Mouse (Mus musculus) MEL (cell line): Measurements from ENCODE around the gene Kdm6b. TPM values are rescaled to one million over a fixed set of nuclear protein-coding genes. Genes with fewer than 3 reads are reported as not detected.

Experiments
- DNase-seq: peaks from one replicate; pipeline ENCODE4 v3.0.0; 2011; ENCODE audit warnings: low read depth, low spot score
- H3K27ac ChIP-seq: 2 replicates; pipeline ENCODE4 v1.5.1; 2012; ENCODE audit warnings: low read depth, mild to moderate bottlenecking, control low read depth, low read length, moderate library complexity; ENCODE audit not compliant: control insufficient read depth
- H3K27me3 ChIP-seq, 2 experiments: fragments of 150-350 bp in 1 of 2; sonication (generic) in 1 of 2; 2 replicates each; pipeline ENCODE4 v1.6.1; 2012; ENCODE audit warnings: low read length in 2 of 2, mild to moderate bottlenecking in 2 of 2, improper control_type of control experiment in 1 of 2, moderate library complexity in 1 of 2; ENCODE audit not compliant: insufficient read depth in 2 of 2, control insufficient read depth in 1 of 2
- H3K36me3 ChIP-seq, 2 experiments: 2 replicates each; pipeline ENCODE4 v1.6.1; 2012 to 2014; ENCODE audit warnings: low read length in 2 of 2, improper control_type of control experiment in 1 of 2, inconsistent platforms in 1 of 2, mild to moderate bottlenecking in 1 of 2; ENCODE audit not compliant: insufficient read depth in 2 of 2, control insufficient read depth in 1 of 2
- H3K4me1 ChIP-seq, 2 experiments: fragments of 150-350 bp in 1 of 2; sonication (generic) in 1 of 2; 2 replicates each; pipeline ENCODE4 v1.6.1; 2012; ENCODE audit warnings: low read length in 2 of 2, improper control_type of control experiment in 1 of 2, mild to moderate bottlenecking in 1 of 2; ENCODE audit not compliant: insufficient read depth in 2 of 2, control insufficient read depth in 1 of 2
- H3K4me3 ChIP-seq, 2 experiments: fragments of 150-350 bp in 1 of 2; sonication (generic) in 1 of 2; 2 replicates each; pipeline ENCODE4 v1.5.1; 2012; ENCODE audit warnings: low read depth in 2 of 2, low read length in 2 of 2, mild to moderate bottlenecking in 2 of 2, moderate library complexity in 2 of 2, control low read depth in 1 of 2, improper control_type of control experiment in 1 of 2; ENCODE audit not compliant: control insufficient read depth in 1 of 2, insufficient read depth in 1 of 2
- H3K79me2 ChIP-seq: 2 replicates; pipeline ENCODE4 v1.6.1; 2012; ENCODE audit warnings: mild to moderate bottlenecking, low read length, moderate library complexity; ENCODE audit not compliant: control insufficient read depth, poor library complexity, insufficient read depth
- H3K9ac ChIP-seq: 2 replicates; pipeline ENCODE4 v1.6.1; 2012; ENCODE audit warnings: low read depth, mild to moderate bottlenecking, control low read depth, low read length, moderate library complexity; ENCODE audit not compliant: control insufficient read depth, poor library complexity, severe bottlenecking
- H3K9me3 ChIP-seq: fragments of 150-350 bp; sonication (generic); replicated peaks from 2 replicates; pipeline ENCODE4 v1.6.1; 2012; ENCODE audit warnings: mild to moderate bottlenecking, low read length, improper control_type of control experiment, moderate library complexity; ENCODE audit not compliant: insufficient read depth
- BHLHE40 ChIP-seq: IDR thresholded peaks from 2 replicates; pipeline ENCODE4 v1.6.1; 2012; ENCODE audit warnings: low read depth, mild to moderate bottlenecking, inconsistent platforms, low read length, improper control_type of control experiment, borderline replicate concordance
- CHD1 ChIP-seq: IDR thresholded peaks from 2 replicates; pipeline ENCODE4 v1.6.1; 2012; ENCODE audit warnings: low read depth, mild to moderate bottlenecking, inconsistent platforms, low read length, improper control_type of control experiment
- CTCF ChIP-seq, 3 experiments: IDR thresholded peaks in 2 of 3; conservative IDR thresholded peaks in 1 of 3; 2 replicates each; pipeline ENCODE4 v1.5.1; 2011 to 2012; ENCODE audit warnings: low read length in 3 of 3, low read depth in 2 of 3, mild to moderate bottlenecking in 2 of 3, improper control_type of control experiment in 1 of 3, inconsistent platforms in 1 of 3, mixed read lengths in 1 of 3, moderate library complexity in 1 of 3; ENCODE audit not compliant: control insufficient read depth in 1 of 3, insufficient read depth in 1 of 3, poor library complexity in 1 of 3, severe bottlenecking in 1 of 3
- EP300 ChIP-seq, 2 experiments: IDR thresholded peaks; 2 replicates each; pipeline ENCODE4 v1.6.1; 2011; ENCODE audit warnings: improper control_type of control experiment in 2 of 2, low read length in 2 of 2, low read depth in 1 of 2, mild to moderate bottlenecking in 1 of 2
- ETS1 ChIP-seq: IDR thresholded peaks from 2 replicates; pipeline ENCODE4 v1.6.1; 2012; ENCODE audit warnings: low read depth, mild to moderate bottlenecking, inconsistent platforms, low read length, improper control_type of control experiment, moderate library complexity
- HCFC1 ChIP-seq: IDR thresholded peaks from 2 replicates; pipeline ENCODE4 v1.6.1; 2012; ENCODE audit warnings: low read depth, mild to moderate bottlenecking, inconsistent platforms, low read length, improper control_type of control experiment, moderate library complexity
- JUND ChIP-seq: IDR thresholded peaks from 2 replicates; pipeline ENCODE4 v1.6.1; 2011; ENCODE audit warnings: low read depth, mild to moderate bottlenecking, improper control_type of control experiment, low read length
- MAFK ChIP-seq: IDR thresholded peaks from 2 replicates; pipeline ENCODE4 v1.6.1; 2011; ENCODE audit warnings: low read depth, mild to moderate bottlenecking, low read length, improper control_type of control experiment, borderline replicate concordance
- MAX ChIP-seq: IDR thresholded peaks from 2 replicates; pipeline ENCODE4 v1.6.1; 2011; ENCODE audit warnings: low read length, improper control_type of control experiment
- MAZ ChIP-seq: IDR thresholded peaks from 2 replicates; pipeline ENCODE4 v1.6.1; 2012; ENCODE audit warnings: low read depth, mild to moderate bottlenecking, inconsistent platforms, low read length, improper control_type of control experiment
- MEF2A ChIP-seq: IDR thresholded peaks from 2 replicates; pipeline ENCODE4 v1.6.1; 2014; ENCODE audit warnings: low read depth, mild to moderate bottlenecking, inconsistent platforms, low read length, improper control_type of control experiment; ENCODE audit not compliant: poor library complexity, insufficient replicate concordance, severe bottlenecking; ENCODE audit errors: extremely low read depth
- MXI1 ChIP-seq: IDR thresholded peaks from 2 replicates; pipeline ENCODE4 v1.6.1; 2011; ENCODE audit warnings: mild to moderate bottlenecking, low read depth, low read length, improper control_type of control experiment
- MYB ChIP-seq: IDR thresholded peaks from 2 replicates; pipeline ENCODE4 v1.6.1; 2011; ENCODE audit warnings: mild to moderate bottlenecking, low read depth, low read length, improper control_type of control experiment
- MYC ChIP-seq: IDR thresholded peaks from 2 replicates; pipeline ENCODE4 v1.6.1; 2011; ENCODE audit warnings: low read depth, mild to moderate bottlenecking, low read length, improper control_type of control experiment, moderate library complexity
- NELFE ChIP-seq: IDR thresholded peaks from 2 replicates; pipeline ENCODE4 v1.6.1; 2011; ENCODE audit warnings: low read depth, low read length, improper control_type of control experiment
- POLR2AphosphoS2 ChIP-seq: IDR thresholded peaks from 2 replicates; pipeline ENCODE4 v1.6.1; 2011; ENCODE audit warnings: low read length, improper control_type of control experiment
- RAD21 ChIP-seq: IDR thresholded peaks from 2 replicates; pipeline ENCODE4 v1.6.1; 2011; ENCODE audit warnings: mild to moderate bottlenecking, low read depth, low read length, improper control_type of control experiment
- SIN3A ChIP-seq: IDR thresholded peaks from 2 replicates; pipeline ENCODE4 v1.6.1; 2012; ENCODE audit warnings: low read length, improper control_type of control experiment, inconsistent platforms
- SMC3 ChIP-seq: IDR thresholded peaks from 2 replicates; pipeline ENCODE4 v1.6.1; 2011; ENCODE audit warnings: low read depth, low read length, improper control_type of control experiment
- TBP ChIP-seq: IDR thresholded peaks from 2 replicates; pipeline ENCODE4 v1.8.0; 2011; ENCODE audit warnings: low read depth, low read length, improper control_type of control experiment
- UBTF ChIP-seq: IDR thresholded peaks from 2 replicates; pipeline ENCODE4 v1.6.1; 2012; ENCODE audit warnings: low read depth, mild to moderate bottlenecking, inconsistent platforms, low read length, improper control_type of control experiment, moderate library complexity, borderline replicate concordance; ENCODE audit not compliant: insufficient read depth
- ZKSCAN1 ChIP-seq: IDR thresholded peaks from 2 replicates; pipeline ENCODE4 v1.6.1; 2012; ENCODE audit warnings: low read depth, mild to moderate bottlenecking, inconsistent platforms, low read length, improper control_type of control experiment, moderate library complexity
- ZMIZ1 ChIP-seq: IDR thresholded peaks from 2 replicates; pipeline ENCODE4 v1.6.1; 2012; ENCODE audit warnings: low read depth, mild to moderate bottlenecking, inconsistent platforms, low read length, improper control_type of control experiment, moderate library complexity
- polyA plus RNA-seq, 2 experiments: library from polyadenylated mRNA; stranded (reverse) in 1 of 2; unstranded in 1 of 2; fragments of >175 nt in 1 of 2; fragments of >200 nt in 1 of 2; gene quantifications; 2 replicates each; pipeline versions ENCODE4 v1.2.1 to v1.2.4; 2012; ENCODE audit warnings: low replicate concordance in 2 of 2, low read depth in 1 of 2; ENCODE audit not compliant: insufficient read length in 2 of 2, insufficient read depth in 1 of 2, missing spikeins in 1 of 2
- total RNA-seq: library from RNA; depleted of rRNA; stranded (reverse); fragments of 300-350 nt; gene quantifications from 2 replicates; pipeline ENCODE4 v1.2.3, GENCODE M21; 2012

Kdm6b gene
- total and polyA plus RNA-seq, 3 experiments = 5.8 to 43.4 (median 25.0) TPM

DNA sequence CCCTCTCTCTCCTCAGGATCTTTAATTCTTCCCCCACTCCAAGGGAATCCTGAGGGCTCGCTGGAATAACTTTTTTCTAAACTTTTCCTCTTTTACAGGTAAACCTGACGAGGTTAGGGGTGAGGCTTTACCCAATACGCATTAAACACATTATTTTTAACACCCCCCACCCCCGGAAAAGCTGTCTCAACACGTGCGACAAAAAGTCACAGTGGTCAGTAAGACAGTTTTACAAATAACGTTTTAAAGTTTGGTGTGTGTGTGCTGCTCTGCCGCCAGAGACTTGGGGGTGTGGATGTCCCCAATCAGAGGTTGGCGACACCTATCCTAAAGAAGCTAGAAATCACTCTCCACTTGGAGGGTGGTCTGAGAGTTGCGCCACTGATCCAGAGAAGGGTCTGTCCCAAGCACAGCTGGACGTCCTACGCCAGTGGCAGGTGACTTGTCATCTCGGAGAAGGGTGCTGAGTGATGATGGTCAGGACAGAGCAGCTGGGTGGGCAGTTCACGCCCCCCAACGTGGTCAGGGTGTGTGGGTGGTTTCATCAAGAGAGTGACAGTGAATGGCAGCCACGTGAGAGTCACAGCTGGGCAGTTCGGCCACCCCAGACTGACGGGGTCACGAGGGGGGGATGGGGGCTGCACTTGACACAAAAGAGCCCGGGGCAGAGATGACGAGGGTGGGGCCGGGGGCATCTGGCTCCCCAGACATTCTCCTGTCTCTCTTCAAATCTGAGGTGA lies 45.7 kb downstream of the Kdm6b start:
- H3K9me3 ChIP-seq = no peaks in the 10 kb centered on the region
- H3K9ac ChIP-seq = peak overlapping the region; percentile 88
- peak overlapping the region; percentile 83 for H3K27ac ChIP-seq
- peaks cover 0 to 20% of the 10 kb centered on the region in 2 experiments; a peak in 2 of 4 replicates for H3K36me3 ChIP-seq
- H3K79me2 ChIP-seq = peaks cover 15% of the 10 kb centered on the region
- H3K4me3 ChIP-seq = peak overlapping the region; percentile 50 to 76
- no peaks in the 10 kb centered on the region for H3K27me3 ChIP-seq
- peak; percentile 58 for DNase-seq
- H3K4me1 ChIP-seq = peaks cover 13 to 36% of the 10 kb centered on the region in 2 experiments
- TF ChIP-seq CHD1 (peak; percentile 86; the same call in 1 of the 2 replicates), ETS1 (peak; percentile 16; the same call in 1 of the 2 replicates), SIN3A (peak; percentile 42), TBP (no peak), ZKSCAN1 (no peak), EP300 (IDR thresholded peaks at IDR 0.05; ENCODE audit: low read depth in 1 of 2, low read length in 2 of 2) (no peak; a peak in 1 of 4 replicates), MAX (peak; percentile 58; the same call in 1 of the 2 replicates), UBTF (no peak), NELFE (no peak), MEF2A (no peak), POLR2AphosphoS2 (no peak), MYC (peak; percentile 43; the same call in 1 of the 2 replicates), MAFK (no peak), MAZ (peak; percentile 60), BHLHE40 (peak; percentile 46; the same call in 1 of the 2 replicates), MYB (0 out of 2 replicates have a peak, but pooled peaks have one; percentile 17), JUND (no peak), RAD21 (no peak), HCFC1 (0 out of 2 replicates have a peak, but pooled peaks have one; percentile 18), ZMIZ1 (no peak), SMC3 (no peak), MXI1 (peak; percentile 79), CTCF (IDR thresholded peaks at IDR 0.05 in 2 of 3, conservative IDR thresholded peaks at IDR 0.05 in 1 of 3; ENCODE audit: control insufficient read depth in 1 of 3, insufficient read depth in 1 of 3, low read depth in 2 of 3, low read length in 3 of 3, poor library complexity in 1 of 3, severe bottlenecking in 1 of 3) (no peak)
